8 mouse cellular contexts compared by ENCODE assay signal in the genomic region with DNA sequence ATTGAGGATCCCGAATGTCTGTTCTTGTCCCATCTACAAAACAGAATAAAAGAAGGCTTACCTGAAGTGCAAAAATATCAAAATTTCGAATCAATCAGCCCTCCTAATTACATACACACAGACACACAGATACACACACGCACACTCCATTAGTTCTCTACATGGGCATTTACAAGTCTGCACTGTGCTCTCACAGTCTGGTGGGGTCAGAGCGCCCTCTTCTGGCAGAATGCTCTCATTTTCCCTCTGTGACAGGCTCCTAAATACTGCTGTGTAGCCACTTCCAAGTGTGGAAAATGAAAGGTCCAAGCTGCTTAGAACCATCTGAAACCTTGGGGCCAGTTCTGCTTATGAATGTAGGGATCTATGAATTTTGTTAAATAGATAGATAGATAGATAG.
DNase-seq lines count a peak whose midpoint lies in the region; TF ChIP-seq lines count a peak whose summit lies in the region.

No protein-coding gene starts in this region.

- 35% methylated on average over 4 of the region's 4 CpGs for WGBS in forebrain, embryonic 10.5 days
- WGBS in lung, adult 2 months = 28% methylated on average over 4 of the region's 4 CpGs

- no peaks in the 10 kb centered on the region for H3K79me2 ChIP-seq in CH12.LX (replicated peaks; ENCODE audit: control insufficient read depth, extremely low read depth, insufficient read depth, poor library complexity, severe bottlenecking)

- H3K36me3 ChIP-seq in CH12.LX (replicated peaks in 1 of 2; ENCODE audit: control insufficient read depth in 1 of 2, insufficient read depth in 1 of 2, low read length in 1 of 2) = no peaks in the 10 kb centered on the region
- no peaks in the 10 kb centered on the region for H3K36me3 ChIP-seq in forebrain, embryonic 10.5 days (replicated peaks)

- H3K9me3 ChIP-seq in CH12.LX (replicated peaks; ENCODE audit: low read length) = no peaks in the 10 kb centered on the region
- H3K9me3 ChIP-seq in forebrain, embryonic 10.5 days = no peaks in the 10 kb centered on the region

- no peak overlapping the region for H3K4me2 ChIP-seq in CH12.LX (ENCODE audit: insufficient read depth, low read depth, poor library complexity, severe bottlenecking)

- no peak for TF ChIP-seq EP300 in CH12.LX (IDR thresholded peaks at IDR 0.05; ENCODE audit: low read length)

- H3K9ac ChIP-seq in CH12.LX (ENCODE audit: insufficient read depth, low read depth) = no peak overlapping the region

- peaks cover 0 to 3% of the 10 kb centered on the region in 2 experiments; a peak in 1 of 4 replicates for H3K4me1 ChIP-seq in CH12.LX (ENCODE audit: control insufficient read depth in 1 of 2, insufficient read depth in 2 of 2)
- no peaks in the 10 kb centered on the region for H3K4me1 ChIP-seq in forebrain, embryonic 10.5 days
- no peaks in the 10 kb centered on the region for H3K4me1 ChIP-seq in lung, adult 2 months (ENCODE audit: control insufficient read depth, insufficient read depth, low read length)

- peak; percentile 96 for TF ChIP-seq RAD21 in CH12.LX (IDR thresholded peaks at IDR 0.05; ENCODE audit: low read depth, low read length)

- H3K27ac ChIP-seq in CH12.LX (ENCODE audit: insufficient read depth, low read depth) = no peak overlapping the region
- H3K27ac ChIP-seq in forebrain, embryonic 10.5 days = no peak overlapping the region

- dilution Hi-C loops in CH12.LX (cut with MboI; ENCODE audit: extremely low pct_ligation_motif_present, extremely low pct_unique_long_range_greater_than_20kb, low sequenced_read_pairs) = no loop called here

- DNase-seq in CH12.LX (ENCODE audit: extremely low read depth) = peak; percentile 88
- DNase-seq in brain, embryonic 14.5 days (ENCODE audit: low read depth) = peak; percentile 94
- peak; percentile 83 for DNase-seq in forebrain, embryonic 10.5 days (ENCODE audit: extremely low spot score, low spot score)
- peak; percentile 87 for DNase-seq in heart, postnatal 4 days
- peak; percentile 76 to 91 for DNase-seq in layer of hippocampus, adult 18-20 months (ENCODE audit: low spot score in 2 of 2)
- peak; percentile 46 for DNase-seq in lung, adult 2 months
- peak; percentile 71 for DNase-seq in ovary, postnatal 14 days (ENCODE audit: low spot score)
- peak; percentile 81 for DNase-seq in thymus, postnatal 14 days

- TF ChIP-seq POLR2A in CH12.LX (IDR thresholded peaks at IDR 0.05; ENCODE audit: low read depth, low read length) = no peak
- TF ChIP-seq POLR2A in brain, embryonic 14.5 days (IDR thresholded peaks at IDR 0.05; ENCODE audit: borderline replicate concordance, extremely low read depth, insufficient read depth, insufficient read length, poor library complexity, severe bottlenecking) = no peak
- TF ChIP-seq POLR2A in lung, adult 2 months (IDR thresholded peaks at IDR 0.05; ENCODE audit: borderline replicate concordance, extremely low read depth, low read depth, low read length) = no peak

- no peak overlapping the region for H3K4me3 ChIP-seq in CH12.LX (replicated peaks in 1 of 3; ENCODE audit: low read depth in 2 of 3, low read length in 2 of 3, poor library complexity in 1 of 3)
- no peak overlapping the region for H3K4me3 ChIP-seq in forebrain, embryonic 10.5 days
- no peak overlapping the region for H3K4me3 ChIP-seq in lung, adult 2 months (replicated peaks; ENCODE audit: extremely low read depth, low read depth, low read length)

- peak; percentile 78 to 94 for TF ChIP-seq CTCF in CH12.LX (conservative IDR thresholded peaks at IDR 0.05 in 1 of 2, IDR thresholded peaks at IDR 0.05 in 1 of 2; ENCODE audit: low read depth in 2 of 2, low read length in 2 of 2)
- peak; percentile 94 for TF ChIP-seq CTCF in brain, embryonic 14.5 days (IDR thresholded peaks at IDR 0.05; ENCODE audit: borderline replicate concordance, extremely low read depth, insufficient read depth, insufficient read length)
- TF ChIP-seq CTCF in lung, adult 2 months (IDR thresholded peaks at IDR 0.05; ENCODE audit: insufficient read depth, low read length) = peak; percentile 78

- in situ Hi-C loops in CH12.LX (cut with MboI; ENCODE audit: low pct_ligation_motif_present, low pct_unique_long_range_greater_than_20kb, low sequenced_read_pairs) = no loop called here

- H3K27me3 ChIP-seq in CH12.LX (replicated peaks) = no peaks in the 10 kb centered on the region
- H3K27me3 ChIP-seq in forebrain, embryonic 10.5 days (ENCODE audit: poor library complexity, severe bottlenecking) = no peaks in the 10 kb centered on the region

TF ChIP-seq in CH12.LX, 34 proteins besides CTCF, POLR2A, EP300 and RAD21:
- TF ChIP-seq SMC3 (IDR thresholded peaks at IDR 0.05; ENCODE audit: low read depth, low read length) (peak; percentile 97), ZNF384 (IDR thresholded peaks at IDR 0.05; ENCODE audit: low read depth, low read length) (peak; percentile 14; the same call in 1 of the 2 replicates), ZMIZ1 (IDR thresholded peaks at IDR 0.05; ENCODE audit: low read depth, low read length) (no peak), ELF1 (IDR thresholded peaks at IDR 0.05; ENCODE audit: low read depth, low read length) (no peak), USF2 (conservative IDR thresholded peaks at IDR 0.05; ENCODE audit: low read depth, low read length) (no peak), ZC3H11A (IDR thresholded peaks at IDR 0.05; ENCODE audit: low read depth, low read length) (peak; percentile 92), PAX5 (IDR thresholded peaks at IDR 0.05; ENCODE audit: low read length) (no peak), IRF4 (IDR thresholded peaks at IDR 0.05; ENCODE audit: low read depth, low read length) (no peak), BHLHE40 (IDR thresholded peaks at IDR 0.05; ENCODE audit: low read depth, low read length) (0 out of 2 replicates have a peak, but pooled peaks have one; percentile 6)
